Mouse (Mus musculus): ENCODE results near the gene Olfr281. TPM values are rescaled to one million over a fixed set of nuclear protein-coding genes. Genes with fewer than 3 reads are reported as not detected.

Gene Olfr281
- polyA plus RNA-seq, 1 experiment from 2014 or later, result not detected

- Histone ChIP-seq H3K9me3 (no peaks in the 10 kb centered on the region), H3K27me3 (ENCODE audit: poor library complexity, severe bottlenecking) (no peaks in the 10 kb centered on the region), H3K4me1 (no peaks in the 10 kb centered on the region), H3K4me3 (no peak overlapping the region), H3K27ac (no peak overlapping the region), H3K36me3 (replicated peaks) (no peaks in the 10 kb centered on the region)
- 93% methylated on average over 17 of the region's 17 CpGs for WGBS
- DNase-seq (ENCODE audit: extremely low spot score, low spot score), result no peak
Measured at GRCm38 (mm10) chr15:98497631-98498030, 45.2 kb downstream of the Olfr281 start.

- no peaks in the 10 kb centered on the region for H3K9me3 ChIP-seq
Measured at GRCm38 (mm10) chr15:98503317-98503716, 50.9 kb downstream of the Olfr281 start.

GRCm38 (mm10) chr15:98504514-98504913 is 52.1 kb downstream of the Olfr281 start:
- no peaks in the 10 kb centered on the region for H3K36me3 ChIP-seq (replicated peaks)
- no peak overlapping the region for H3K4me3 ChIP-seq
- H3K9me3 ChIP-seq, result no peaks in the 10 kb centered on the region
- H3K27ac ChIP-seq, result no peak overlapping the region
- peaks cover 5% of the 10 kb centered on the region; the same call in 1 of the 2 replicates for H3K4me1 ChIP-seq
- peaks cover 7% of the 10 kb centered on the region; the same call in 1 of the 2 replicates for H3K27me3 ChIP-seq (ENCODE audit: poor library complexity, severe bottlenecking)
- 12% methylated on average over 18 of the region's 18 CpGs for WGBS
- peak; percentile 74 for DNase-seq (ENCODE audit: extremely low spot score, low spot score)

More at GRCm38 (mm10) chr15:98503317-98503716, 50.9 kb downstream of the Olfr281 start:
- Histone ChIP-seq H3K27ac (no peak overlapping the region), H3K4me3 (no peak overlapping the region), H3K36me3 (replicated peaks) (no peaks in the 10 kb centered on the region), H3K4me1 (peaks cover 5% of the 10 kb centered on the region; the same call in 1 of the 2 replicates), H3K27me3 (ENCODE audit: poor library complexity, severe bottlenecking) (peaks cover 7% of the 10 kb centered on the region; the same call in 1 of the 2 replicates)
- 88% methylated on average over 3 of the region's 3 CpGs for WGBS
- no peak for DNase-seq (ENCODE audit: extremely low spot score, low spot score)

GRCm38 (mm10) chr15:98506253-98506957 is 54.0 kb downstream of the Olfr281 start:
- H3K27ac ChIP-seq, result no peak overlapping the region
- 91% methylated on average over 9 of the region's 9 CpGs for WGBS

GRCm38 (mm10) chr15:98507321-98507720 is 54.9 kb downstream of the Olfr281 start:
- DNase-seq (ENCODE audit: extremely low spot score, low spot score), result no peak
- WGBS, result 88% methylated on average over 6 of the region's 6 CpGs
- Histone ChIP-seq H3K4me1 (peaks cover 13% of the 10 kb centered on the region), H3K27ac (no peak overlapping the region), H3K27me3 (ENCODE audit: poor library complexity, severe bottlenecking) (peaks cover 7% of the 10 kb centered on the region; the same call in 1 of the 2 replicates), H3K4me3 (no peak overlapping the region), H3K9me3 (no peaks in the 10 kb centered on the region), H3K36me3 (replicated peaks) (no peaks in the 10 kb centered on the region)

More at GRCm38 (mm10) chr15:98506253-98506957, 54.0 kb downstream of the Olfr281 start:
- no peaks in the 10 kb centered on the region for H3K9me3 ChIP-seq
- H3K27me3 ChIP-seq (ENCODE audit: poor library complexity, severe bottlenecking), result peaks cover 7% of the 10 kb centered on the region; the same call in 1 of the 2 replicates
- H3K4me3 ChIP-seq, result no peak overlapping the region
- no peak for DNase-seq (ENCODE audit: extremely low spot score, low spot score)
- H3K36me3 ChIP-seq (replicated peaks), result no peaks in the 10 kb centered on the region
- H3K4me1 ChIP-seq, result peaks cover 13% of the 10 kb centered on the region

GRCm38 (mm10) chr15:98509387-98509786 is 57.0 kb downstream of the Olfr281 start:
- DNase-seq (ENCODE audit: extremely low spot score, low spot score), result no peak
- Histone ChIP-seq H3K36me3 (replicated peaks) (no peaks in the 10 kb centered on the region), H3K27ac (no peak overlapping the region), H3K9me3 (no peaks in the 10 kb centered on the region), H3K4me3 (no peak overlapping the region), H3K27me3 (ENCODE audit: poor library complexity, severe bottlenecking) (peaks cover 7% of the 10 kb centered on the region; the same call in 1 of the 2 replicates), H3K4me1 (peaks cover 19% of the 10 kb centered on the region)
- WGBS, result 63% methylated on average over 2 of the region's 2 CpGs

Other genes with a start within 250 kb of the Olfr281 start
- gene Gm44579, start 231.6 kb upstream of the Olfr281 start, polyA plus RNA-seq (2016; fragmentation: Nextera tagmentation; extraction: Ambion mirVana), result not detected in 2 replicates
- gene Olfr287, start 231.5 kb upstream of the Olfr281 start, polyA plus RNA-seq (2016; fragmentation: Nextera tagmentation; extraction: Ambion mirVana), result not detected in 2 replicates
- not detected in 2 replicates for gene Olfr286, start 218.1 kb upstream of the Olfr281 start, polyA plus RNA-seq (2016; fragmentation: Nextera tagmentation; extraction: Ambion mirVana)
- not detected in 2 replicates for gene H1fnt, start 195.3 kb upstream of the Olfr281 start, polyA plus RNA-seq (2016; fragmentation: Nextera tagmentation; extraction: Ambion mirVana)
- gene Zfp641, start 156.4 kb upstream of the Olfr281 start, polyA plus RNA-seq (2016; fragmentation: Nextera tagmentation; extraction: Ambion mirVana), result 0.47 and 0.58 TPM in 2 replicates
- not detected in 2 replicates for gene Olfr285, start 135.2 kb upstream of the Olfr281 start, polyA plus RNA-seq (2016; fragmentation: Nextera tagmentation; extraction: Ambion mirVana)
- gene Olfr284, start 111.6 kb upstream of the Olfr281 start, polyA plus RNA-seq (2016; fragmentation: Nextera tagmentation; extraction: Ambion mirVana), result not detected in 2 replicates
- gene Olfr283, start 71.6 kb upstream of the Olfr281 start, polyA plus RNA-seq (2016; fragmentation: Nextera tagmentation; extraction: Ambion mirVana), result not detected in 2 replicates
- not detected in 2 replicates for gene Olfr282, start 21.4 kb upstream of the Olfr281 start, polyA plus RNA-seq (2016; fragmentation: Nextera tagmentation; extraction: Ambion mirVana)
- not detected in 2 replicates for gene OR5BS1P, start 17.3 kb downstream of the Olfr281 start, polyA plus RNA-seq (2016; fragmentation: Nextera tagmentation; extraction: Ambion mirVana)
- 0.49 TPM in 1 of 2 replicates, not detected in the other for gene Lalba, start 30.1 kb downstream of the Olfr281 start, polyA plus RNA-seq (2016; fragmentation: Nextera tagmentation; extraction: Ambion mirVana)
- not detected in 2 replicates for gene Olfr279, start 39.8 kb downstream of the Olfr281 start, polyA plus RNA-seq (2016; fragmentation: Nextera tagmentation; extraction: Ambion mirVana)
- 144 and 145 TPM in 2 replicates for gene Kansl2, start 81.7 kb downstream of the Olfr281 start, polyA plus RNA-seq (2016; fragmentation: Nextera tagmentation; extraction: Ambion mirVana)
- 59.8 and 62.0 TPM in 2 replicates for gene Ccnt1, start 118.3 kb downstream of the Olfr281 start, polyA plus RNA-seq (2016; fragmentation: Nextera tagmentation; extraction: Ambion mirVana)
- gene 4930415O20Rik, start 118.4 kb downstream of the Olfr281 start, polyA plus RNA-seq (2016; fragmentation: Nextera tagmentation; extraction: Ambion mirVana), result 0.29 TPM in 1 of 2 replicates, not detected in the other
- 9.4 and 11.9 TPM in 2 replicates for gene Adcy6, start 157.5 kb downstream of the Olfr281 start, polyA plus RNA-seq (2016; fragmentation: Nextera tagmentation; extraction: Ambion mirVana)
- 19.9 and 21.7 TPM in 2 replicates for gene Cacnb3, start 178.3 kb downstream of the Olfr281 start, polyA plus RNA-seq (2016; fragmentation: Nextera tagmentation; extraction: Ambion mirVana)
- 27.3 and 28.5 TPM in 2 replicates for gene Ddx23, start 210.3 kb downstream of the Olfr281 start, polyA plus RNA-seq (2016; fragmentation: Nextera tagmentation; extraction: Ambion mirVana)
- 1.8 and 2.2 TPM in 2 replicates for gene Rnd1, start 224.9 kb downstream of the Olfr281 start, polyA plus RNA-seq (2016; fragmentation: Nextera tagmentation; extraction: Ambion mirVana)